Mouse (Mus musculus) left cerebral cortex, postnatal 25 days (tissue): ENCODE measurements around the gene Cdsn. TPM values are rescaled to one million over a fixed set of nuclear protein-coding genes. Genes with fewer than 3 reads are reported as not detected.

ENCODE experiments used
- DNase-seq, 2 experiments: peaks; one replicate each; pipeline ENCODE4 v3.0.0; 2022; ENCODE audit warnings: low spot score in 2 of 2, mixed read lengths in 1 of 2
- intact Hi-C: fragments of 180-260 bp; cut with DNase I; formaldehyde crosslinking; loops from one replicate; pipeline ENCODE4 v1.15.1; 2025
- total RNA-seq, 2 experiments: library from RNA; stranded (reverse); gene quantifications; 2 replicates each; pipeline ENCODE4 v1.2.3; 2021

Gene Cdsn
- total RNA-seq, 2 experiments from 2014 or later, result 1.1 to 1.3 TPM

- intact Hi-C loops, result no loop called here
Measured at GRCm38 (mm10) chr17:35532360-35532759, 19.6 kb upstream of the Cdsn start.

DNA sequence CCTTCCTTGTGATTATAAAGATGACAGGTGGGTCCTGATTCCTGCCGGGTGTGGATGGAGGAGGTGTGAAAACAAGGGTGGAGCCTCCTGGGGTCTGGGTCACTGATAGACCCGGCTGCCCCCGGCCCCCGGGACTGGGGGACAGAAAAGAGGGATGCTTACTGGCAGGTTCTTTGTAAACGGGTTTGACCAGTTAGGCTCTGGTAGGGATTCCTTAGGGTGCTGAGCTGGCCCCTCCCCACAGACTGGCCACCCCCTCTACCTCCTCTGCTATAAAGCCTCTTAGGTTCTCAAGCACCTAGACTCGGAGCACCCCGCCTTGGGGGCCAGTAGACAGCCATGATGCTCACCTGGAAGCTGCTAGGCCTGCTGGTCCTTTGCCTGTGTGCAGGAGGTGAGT lies 19.0 kb upstream of the Cdsn start, which contains the start of gene Psors1c2:
TSS of gene Psors1c2 (plus strand) at position 301 of the 400 bp plus-strand sequence.
- intact Hi-C loops, result no loop called here
- DNase-seq, result no peak

More at GRCm38 (mm10) chr17:35532360-35532759, 19.6 kb upstream of the Cdsn start:
- DNase-seq, result no peak

DNA sequence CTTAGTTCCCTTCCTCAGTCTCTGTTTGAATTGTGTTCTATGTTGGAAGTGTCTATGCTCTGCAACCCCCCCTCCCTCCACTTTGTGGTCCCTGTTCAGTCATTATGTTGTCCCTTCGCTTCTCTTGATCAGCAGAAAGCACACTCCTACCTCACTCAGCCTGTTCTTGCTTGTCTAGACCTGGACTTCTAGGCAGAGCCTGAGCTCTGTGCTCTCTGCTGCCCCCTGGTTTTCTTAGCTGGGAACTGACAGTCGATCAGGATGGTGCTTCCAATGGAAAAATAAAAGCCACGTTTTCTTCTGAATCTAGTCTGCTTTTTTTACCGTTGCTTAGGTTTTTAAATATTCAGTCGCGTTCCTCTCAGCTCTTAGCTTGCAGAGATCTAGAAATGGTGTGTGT lies 17.6 kb upstream of the Cdsn start:
- peak; percentile 83 to 92 for DNase-seq
- intact Hi-C loops, result loop anchor here (2.0 kb wide), 2 partner anchors 18 to 50 kb away; partner anchors contain the start of genes Cchcr1 and Tcf19

- intact Hi-C loops, result no loop called here
- DNase-seq, result peak in 1 of 2 experiments; percentile 85
Measured at GRCm38 (mm10) chr17:35537421-35537820, 14.5 kb upstream of the Cdsn start.

- intact Hi-C loops, result no loop called here
- DNase-seq, result no peak
Measured at GRCm38 (mm10) chr17:35538476-35538875, 13.5 kb upstream of the Cdsn start.

DNA sequence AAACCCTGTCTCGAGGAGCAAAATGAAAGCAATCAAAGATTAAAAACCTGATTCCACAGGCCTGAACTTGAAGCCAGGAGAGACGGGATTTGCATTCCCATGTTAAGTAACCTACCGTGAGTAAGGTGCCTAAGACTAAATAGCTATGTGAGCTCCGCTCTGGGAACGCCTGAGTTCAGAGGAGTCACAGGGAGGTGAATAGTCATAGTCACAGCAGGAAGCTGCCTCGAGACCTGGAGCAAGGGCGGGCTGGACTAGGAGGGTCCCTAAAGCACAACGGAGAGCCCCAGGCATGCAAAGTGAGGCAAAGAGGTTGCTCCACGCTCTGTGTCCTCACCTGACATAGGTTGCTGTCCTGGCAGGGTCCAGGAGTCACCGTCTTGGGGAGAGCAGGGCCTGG lies 12.4 kb upstream of the Cdsn start:
- intact Hi-C loops, result no loop called here
- no peak for DNase-seq

- intact Hi-C loops, result no loop called here
- peak; percentile 28 to 72 for DNase-seq
Measured at GRCm38 (mm10) chr17:35542761-35543411, 9.0 kb upstream of the Cdsn start.

GRCm38 (mm10) chr17:35543412-35543861 lies 8.5 kb upstream of the Cdsn start:
- intact Hi-C loops, result no loop called here
- DNase-seq, result no peak

- DNase-seq, result no peak
- intact Hi-C loops, result no loop called here
Measured at GRCm38 (mm10) chr17:35544001-35544400, 7.9 kb upstream of the Cdsn start.

DNA sequence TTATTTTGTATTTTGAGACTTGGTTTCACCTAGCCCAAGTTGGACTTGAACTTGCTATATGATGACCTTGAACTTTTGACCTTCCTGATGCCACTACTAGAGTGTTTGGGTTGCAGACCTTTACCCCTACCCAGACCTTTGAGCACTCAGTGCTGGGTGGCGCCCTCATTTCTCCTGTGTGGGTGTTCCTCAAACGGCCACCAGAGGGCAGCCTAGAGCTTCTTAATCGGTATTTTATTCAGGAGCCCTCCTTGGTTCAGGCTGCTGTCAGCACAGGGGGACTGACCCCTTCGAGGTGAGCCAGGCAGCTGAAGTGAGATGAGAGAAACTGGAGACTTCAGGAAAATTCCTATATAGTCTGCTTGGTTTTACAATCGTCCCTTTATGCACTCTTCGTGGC lies 7.2 kb upstream of the Cdsn start:
- intact Hi-C loops, result no loop called here
- peak; percentile 40 to 53 for DNase-seq

GRCm38 (mm10) chr17:35547465-35547864 lies 4.5 kb upstream of the Cdsn start:
- DNase-seq, result no peak
- intact Hi-C loops, result no loop called here

GRCm38 (mm10) chr17:35548636-35549035 lies 3.3 kb upstream of the Cdsn start:
- intact Hi-C loops, result no loop called here
- no peak for DNase-seq

- DNase-seq, result peak; percentile 78 to 93
- intact Hi-C loops, result no loop called here
Measured at GRCm38 (mm10) chr17:35549437-35550142, 2.3 kb upstream of the Cdsn start.

DNA sequence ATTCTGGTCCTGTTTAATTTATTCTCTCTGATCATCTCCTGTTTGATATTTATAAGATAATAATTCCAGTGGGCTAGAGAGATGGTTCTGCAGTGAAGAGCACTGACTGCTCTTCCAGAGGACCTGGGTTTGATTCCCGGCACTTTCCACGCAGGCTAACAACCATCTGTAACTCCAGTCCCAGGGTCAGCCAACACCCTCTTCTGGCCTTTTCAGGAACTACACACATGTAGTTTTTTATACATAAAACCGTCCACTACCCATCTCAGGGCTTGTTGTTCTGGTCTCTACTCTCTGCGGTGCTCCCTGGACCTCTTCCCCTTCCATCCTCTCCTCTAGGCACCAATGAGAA lies 1.8 kb upstream of the Cdsn start:
- no peak for DNase-seq

DNA sequence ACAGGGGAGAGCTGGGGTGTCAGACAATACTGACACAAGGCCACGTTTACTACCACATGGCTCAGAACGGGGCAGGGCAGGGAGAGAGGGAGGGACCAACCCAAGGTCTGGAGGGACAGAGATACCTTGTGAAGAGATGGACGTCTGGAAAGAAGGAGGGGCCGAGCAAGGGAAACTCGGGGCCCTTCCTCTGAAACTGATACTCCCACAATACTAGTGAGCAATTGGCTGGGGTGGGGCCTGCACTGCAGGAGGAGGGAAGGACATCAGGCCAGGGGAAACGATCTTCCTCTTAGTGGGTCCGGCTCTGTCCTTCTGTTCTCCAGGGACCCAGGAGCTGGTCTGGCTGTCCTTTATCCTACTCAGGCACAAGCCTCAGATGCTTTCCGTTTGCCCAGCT lies 1.1 kb upstream of the Cdsn start:
- intact Hi-C loops, result no loop called here
- no peak for DNase-seq

More for the DNA sequence above, 1.8 kb upstream of the Cdsn start:
- intact Hi-C loops, result no loop called here

- no peak for DNase-seq
- intact Hi-C loops, result no loop called here
Measured at GRCm38 (mm10) chr17:35554321-35554720, 2.4 kb downstream of the Cdsn start.

DNA sequence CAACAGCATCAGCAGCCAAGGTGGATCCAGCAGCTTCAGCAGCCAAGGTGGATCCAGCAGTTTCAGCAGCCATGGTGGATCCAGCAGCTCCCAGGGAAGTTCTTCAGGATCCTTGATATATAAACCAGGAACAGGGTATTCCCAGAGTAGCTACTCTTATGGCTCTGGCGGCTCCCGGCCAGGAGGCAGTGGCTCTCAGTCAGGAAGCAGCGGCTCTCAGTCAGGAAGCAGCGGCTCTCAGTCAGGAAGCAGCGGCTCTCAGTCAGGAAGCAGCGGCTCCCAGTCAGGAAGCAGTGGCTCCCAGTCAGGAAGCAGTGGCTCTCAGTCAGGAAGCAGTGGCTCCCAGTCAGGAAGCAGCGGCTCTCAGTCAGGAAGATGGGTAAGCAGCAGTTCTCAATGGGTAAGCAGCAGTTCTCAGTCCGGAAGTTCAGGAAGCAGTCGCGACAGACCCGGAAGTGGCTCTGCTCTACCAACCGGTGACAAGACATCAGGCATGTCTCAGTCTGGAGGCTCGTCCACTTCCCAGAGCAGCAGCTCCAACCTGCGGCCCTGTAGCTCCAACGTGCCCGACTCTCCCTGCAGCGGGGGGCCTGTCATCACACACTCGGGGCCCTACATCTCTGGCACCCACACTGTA lies 3.0 kb downstream of the Cdsn start:
- DNase-seq, result no peak
- intact Hi-C loops, result no loop called here

- no peak for DNase-seq
- intact Hi-C loops, result no loop called here
Measured at GRCm38 (mm10) chr17:35556186-35556765, 4.3 kb downstream of the Cdsn start.

- peak in 1 of 2 experiments; percentile 32 for DNase-seq
- intact Hi-C loops, result no loop called here
Measured at GRCm38 (mm10) chr17:35556812-35557211, 4.9 kb downstream of the Cdsn start.

DNA sequence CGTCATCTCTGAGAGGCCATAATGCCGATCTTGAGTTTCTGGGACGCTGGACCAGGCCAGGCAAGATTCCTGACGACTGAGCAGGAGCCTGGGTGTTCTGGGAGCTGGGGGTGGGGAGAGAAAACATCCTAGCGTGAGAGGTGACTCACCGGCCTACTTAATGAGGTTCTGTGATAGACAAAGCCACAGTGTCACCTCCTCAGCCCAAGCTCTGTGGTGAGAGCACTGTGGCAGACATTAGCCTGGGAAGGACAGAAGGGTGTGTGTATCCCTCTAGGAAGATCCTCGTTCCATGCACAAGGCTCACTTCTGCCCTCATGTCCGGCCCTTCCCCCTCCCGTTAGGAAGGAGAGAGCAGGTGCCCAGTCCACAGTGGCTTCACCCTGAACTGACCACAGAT lies 5.4 kb downstream of the Cdsn start:
- intact Hi-C loops, result no loop called here

More for the DNA sequence above, 5.4 kb downstream of the Cdsn start:
- no peak for DNase-seq
